Mouse (Mus musculus) thymus, adult 2 months (tissue): ENCODE results near the gene Dhx34. TPM values are rescaled to one million over a fixed set of nuclear protein-coding genes. Genes with fewer than 3 reads are reported as not detected.

Experiments
- DNase-seq: peaks from one replicate; pipeline ENCODE4 v3.0.0; 2021
- H3K27ac ChIP-seq: fragments of 200-500 bp; 2 replicates; pipeline ENCODE4 v1.5.1; 2012; ENCODE audit warnings: low read length, control low read depth; ENCODE audit not compliant: control insufficient read depth, insufficient read depth
- H3K27me3 ChIP-seq: fragments of 200-500 bp; 2 replicates; pipeline ENCODE4 v1.6.1; 2012; ENCODE audit warnings: mild to moderate bottlenecking, low read length, moderate library complexity, mixed read lengths; ENCODE audit not compliant: control insufficient read depth, insufficient read depth
- H3K36me3 ChIP-seq: fragments of 200-500 bp; 2 replicates; pipeline ENCODE4 v1.6.1; 2012; ENCODE audit warnings: mild to moderate bottlenecking, low read length, moderate library complexity; ENCODE audit not compliant: control insufficient read depth, insufficient read depth
- H3K4me1 ChIP-seq: fragments of 200-500 bp; replicated peaks from 2 replicates; pipeline ENCODE4 v1.6.1; 2012; ENCODE audit warnings: low read length; ENCODE audit not compliant: control insufficient read depth, insufficient read depth
- H3K4me3 ChIP-seq: fragments of 200-500 bp; 2 replicates; pipeline ENCODE4 v1.5.1; 2012; ENCODE audit warnings: mild to moderate bottlenecking, low read length, control low read depth, moderate library complexity; ENCODE audit not compliant: control insufficient read depth, insufficient read depth
- CTCF ChIP-seq: fragments of 200-500 bp; IDR thresholded peaks from 2 replicates; pipeline ENCODE4 v1.5.1; 2012; ENCODE audit warnings: mild to moderate bottlenecking, control low read depth, low read length, moderate library complexity, borderline replicate concordance; ENCODE audit not compliant: control insufficient read depth, poor library complexity, insufficient read depth; ENCODE audit errors: extremely low read depth
- POLR2A ChIP-seq: fragments of 200-500 bp; IDR thresholded peaks from 2 replicates; pipeline ENCODE4 v1.6.1; 2012; ENCODE audit warnings: mild to moderate bottlenecking, low read length, control low read depth, moderate library complexity; ENCODE audit not compliant: control insufficient read depth, poor library complexity, insufficient read depth; ENCODE audit errors: extremely low read depth
- WGBS: fragments of 180-500 bp; shearing (Covaris S2); methylation state at CpG from one replicate; pipeline ENCODE4 v1.1.7; 2018; 5-methylcytosine and 5-hydroxymethylcytosine counted together
- polyA plus RNA-seq: library from polyadenylated mRNA; depleted of rRNA; stranded (reverse); fragments of >200 nt; gene quantifications from 2 replicates; pipeline ENCODE4 v1.2.3, GENCODE M21; 2012

The Dhx34 gene
- polyA plus RNA-seq, 1 experiment: 86.9 TPM

DNA sequence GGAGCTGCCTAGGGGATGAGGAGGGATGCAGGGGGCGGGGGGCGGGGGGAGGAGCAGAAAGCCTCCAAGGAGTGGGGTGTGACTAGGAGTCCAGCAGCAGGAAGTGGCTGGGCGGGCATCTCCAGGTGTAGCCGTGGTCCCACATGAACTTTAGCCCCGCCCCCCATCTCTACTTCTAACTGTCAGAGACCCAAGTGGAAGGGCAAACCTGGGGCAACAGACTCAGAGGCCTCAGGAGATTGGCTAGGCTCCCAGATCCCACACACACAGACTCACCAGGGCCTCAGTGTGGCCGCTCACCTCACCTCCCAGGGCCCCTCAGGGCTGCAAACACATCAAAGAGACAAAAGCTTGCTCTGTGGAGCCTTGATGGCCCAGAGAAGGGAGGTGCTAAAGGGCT lies 25.2 kb downstream of the Dhx34 start:
- TF ChIP-seq CTCF: no peak
- TF ChIP-seq POLR2A: no peak
- no peak overlapping the region for H3K4me3 ChIP-seq
- no peak for DNase-seq
- peak overlapping the region; percentile 76 for H3K27ac ChIP-seq
- no peaks in the 10 kb centered on the region for H3K36me3 ChIP-seq
- peaks cover 76% of the 10 kb centered on the region for H3K4me1 ChIP-seq
- H3K27me3 ChIP-seq: no peaks in the 10 kb centered on the region
- 29% methylated on average over 6 of the region's 6 CpGs for WGBS

DNA sequence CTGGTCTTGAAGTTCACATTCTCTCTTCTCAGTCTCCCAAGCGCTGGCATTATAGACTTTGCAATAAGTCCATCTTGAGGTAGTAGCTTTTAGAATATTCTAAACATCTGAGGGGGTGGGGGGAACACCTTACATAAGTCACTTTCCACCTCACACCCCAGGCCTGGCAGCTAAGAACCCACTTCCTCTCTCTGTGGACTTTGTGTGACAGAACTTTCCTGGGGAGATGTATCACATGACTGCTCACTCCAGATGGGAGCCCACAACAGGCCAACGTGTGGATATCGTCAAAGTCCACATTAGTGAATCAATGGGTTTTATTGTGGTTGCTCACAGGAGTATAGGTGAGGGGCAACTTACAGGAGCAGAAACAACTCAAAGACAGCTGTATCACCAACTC lies 28.1 kb downstream of the Dhx34 start:
- Histone ChIP-seq H3K4me3 (no peak overlapping the region), H3K27me3 (no peaks in the 10 kb centered on the region), H3K4me1 (peaks cover 47% of the 10 kb centered on the region), H3K36me3 (no peaks in the 10 kb centered on the region), H3K27ac (peak overlapping the region; percentile 83)
- TF ChIP-seq CTCF: no peak
- TF ChIP-seq POLR2A: no peak
- WGBS: 3% methylated on average over 3 of the region's 3 CpGs
- DNase-seq: no peak

DNA sequence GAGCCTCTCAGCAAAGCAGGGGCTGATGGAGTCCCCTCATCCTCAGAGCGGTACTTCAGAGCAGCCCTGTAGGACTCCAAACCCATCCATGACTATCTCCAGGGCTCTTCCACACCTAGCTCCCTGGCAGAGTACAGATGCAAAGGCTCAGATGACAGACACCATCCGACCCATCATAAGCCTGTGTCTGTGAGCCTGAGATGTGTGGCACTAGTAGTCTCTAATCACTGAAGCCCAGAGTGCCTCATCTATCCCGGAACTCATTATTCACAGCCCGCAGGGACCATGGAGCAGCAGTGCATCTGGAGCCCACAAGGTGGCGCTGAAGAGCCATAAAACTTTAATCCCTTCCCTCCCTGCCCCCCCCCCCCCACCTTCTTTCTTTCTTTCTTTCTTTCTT lies 29.5 kb downstream of the Dhx34 start:
- Histone ChIP-seq H3K27ac (no peak overlapping the region), H3K4me3 (no peak overlapping the region), H3K36me3 (no peaks in the 10 kb centered on the region), H3K27me3 (no peaks in the 10 kb centered on the region), H3K4me1 (peaks cover 33% of the 10 kb centered on the region)
- no peak for TF ChIP-seq POLR2A
- TF ChIP-seq CTCF: peak; percentile 49; the same call in 1 of the 2 replicates
- WGBS: 17% methylated on average over 5 of the region's 5 CpGs
- peak; percentile 75 for DNase-seq

DNA sequence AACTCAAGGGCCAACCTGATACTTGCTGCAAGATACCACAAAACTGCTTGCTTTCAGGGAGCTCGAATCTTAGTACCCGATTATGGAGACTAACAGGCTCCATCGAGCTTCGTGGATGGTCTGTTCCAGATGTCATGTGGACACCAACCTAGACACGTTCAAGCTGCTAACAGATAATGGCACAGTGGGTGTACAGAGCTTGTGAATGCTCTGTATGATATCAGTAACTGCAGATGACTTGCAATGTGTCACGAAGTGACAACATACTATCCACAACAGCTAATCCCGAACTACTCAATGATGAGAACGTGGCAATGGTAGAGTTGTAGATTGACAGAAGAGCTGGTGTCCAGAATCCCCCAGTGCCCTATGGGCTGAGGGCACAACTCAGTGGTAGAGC lies 34.3 kb downstream of the Dhx34 start:
- no peak overlapping the region for H3K4me3 ChIP-seq
- TF ChIP-seq CTCF (no peak), POLR2A (no peak)
- 89% methylated on average over 8 of the region's 8 CpGs for WGBS
- no peaks in the 10 kb centered on the region for H3K27me3 ChIP-seq
- DNase-seq: no peak
- H3K4me1 ChIP-seq: no peaks in the 10 kb centered on the region
- no peaks in the 10 kb centered on the region for H3K36me3 ChIP-seq
- H3K27ac ChIP-seq: no peak overlapping the region

DNA sequence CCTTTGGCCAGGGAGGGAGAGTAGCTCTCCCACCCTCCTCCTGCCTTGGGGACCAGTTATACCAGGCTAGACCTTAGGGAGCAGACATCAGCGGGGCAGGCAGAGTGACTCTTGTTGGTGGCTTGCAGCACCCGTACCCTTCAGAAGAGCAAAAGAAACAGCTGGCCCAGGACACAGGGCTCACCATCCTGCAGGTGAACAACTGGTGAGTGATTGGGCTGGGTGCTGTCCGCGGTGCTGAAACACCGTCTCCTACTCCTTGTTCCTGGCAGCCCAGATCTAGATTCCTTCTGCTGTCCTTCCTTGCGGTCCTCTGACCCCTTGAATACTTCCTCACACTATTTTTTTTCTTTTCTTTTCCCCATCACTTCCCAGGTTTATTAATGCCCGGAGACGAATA lies 38.2 kb downstream of the Dhx34 start:
- Histone ChIP-seq H3K36me3 (no peaks in the 10 kb centered on the region), H3K4me1 (no peaks in the 10 kb centered on the region), H3K4me3 (no peak overlapping the region), H3K27ac (no peak overlapping the region), H3K27me3 (no peaks in the 10 kb centered on the region)
- no peak for TF ChIP-seq CTCF
- no peak for TF ChIP-seq POLR2A
- 17% methylated on average over 8 of the region's 8 CpGs for WGBS
- peak; percentile 49 for DNase-seq

GRCm38 (mm10) chr7:16178114-16178513 lies 43.7 kb downstream of the Dhx34 start:
- 40% methylated on average over 4 of the region's 4 CpGs for WGBS
- Histone ChIP-seq H3K4me1 (peaks cover 18% of the 10 kb centered on the region), H3K27me3 (no peaks in the 10 kb centered on the region), H3K36me3 (no peaks in the 10 kb centered on the region), H3K27ac (no peak overlapping the region), H3K4me3 (no peak overlapping the region)
- DNase-seq: no peak
- TF ChIP-seq CTCF: no peak
- TF ChIP-seq POLR2A: no peak

DNA sequence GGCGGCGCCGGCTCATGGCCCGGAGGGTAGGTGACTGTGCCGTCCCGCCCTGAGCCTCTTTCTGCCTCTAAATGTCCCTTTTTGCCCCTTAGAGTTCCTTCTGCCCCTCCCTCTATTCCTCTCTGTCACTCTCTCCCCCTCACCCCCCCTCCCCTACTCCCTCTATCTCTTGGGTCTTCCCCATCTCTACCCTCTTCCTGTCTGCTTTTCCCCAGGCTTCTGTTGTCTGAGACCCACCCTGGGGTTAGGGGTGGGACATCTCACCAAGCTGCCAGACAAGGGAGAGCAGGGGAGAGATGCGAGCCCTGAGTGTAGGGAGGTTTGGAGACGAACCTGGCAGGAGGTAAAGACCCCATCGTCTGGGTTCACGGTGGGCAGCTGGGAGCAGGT lies 46.3 kb downstream of the Dhx34 start:
- DNase-seq: no peak

More for the DNA sequence above, 46.3 kb downstream of the Dhx34 start:
- TF ChIP-seq POLR2A: no peak
- no peak for TF ChIP-seq CTCF
- no peak overlapping the region for H3K27ac ChIP-seq
- WGBS: 4% methylated on average over 10 of the region's 10 CpGs
- H3K4me1 ChIP-seq: peaks cover 18% of the 10 kb centered on the region
- peak overlapping the region; percentile 51 for H3K4me3 ChIP-seq
- H3K27me3 ChIP-seq: no peaks in the 10 kb centered on the region; the same call in 1 of the 2 replicates
- H3K36me3 ChIP-seq: no peaks in the 10 kb centered on the region
